Mouse (Mus musculus): ENCODE results near the gene Ciao2b. TPM values are rescaled to one million over a fixed set of nuclear protein-coding genes. Genes with fewer than 3 reads are reported as not detected.

Ciao2b gene
- total RNA-seq, 4 experiments from 2014 or later: 36.1 to 46.5 (median 41.2) TPM

GRCm38 (mm10) chr8:104620765-104621164 is 21.0 kb downstream of the Ciao2b start:
- no peak for DNase-seq (ENCODE audit: low spot score in 2 of 2)

DNA sequence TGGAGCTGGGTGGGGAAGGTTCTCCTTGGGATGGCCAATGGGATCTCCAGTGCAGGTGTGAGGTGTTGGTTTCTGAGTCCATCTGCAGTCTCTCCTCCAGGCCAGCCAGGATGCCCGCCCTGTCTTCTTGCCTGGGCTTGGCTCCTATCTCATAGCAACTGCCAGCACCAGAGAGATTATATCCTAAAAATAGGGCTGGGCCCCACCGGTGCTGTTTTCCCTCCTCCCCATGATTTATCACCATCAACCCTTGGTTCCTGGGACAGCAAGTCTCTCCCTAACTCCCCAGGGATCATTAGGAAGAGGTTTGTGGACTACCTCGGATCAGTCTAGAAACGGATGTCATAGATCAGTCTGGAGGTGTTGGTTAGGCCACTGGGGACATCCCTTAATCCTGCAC is 28.6 kb downstream of the Ciao2b start:
- DNase-seq (ENCODE audit: low spot score in 2 of 2): no peak

GRCm38 (mm10) chr8:104611613-104612012 is 30.2 kb downstream of the Ciao2b start:
- DNase-seq (ENCODE audit: low spot score in 2 of 2): no peak

DNA sequence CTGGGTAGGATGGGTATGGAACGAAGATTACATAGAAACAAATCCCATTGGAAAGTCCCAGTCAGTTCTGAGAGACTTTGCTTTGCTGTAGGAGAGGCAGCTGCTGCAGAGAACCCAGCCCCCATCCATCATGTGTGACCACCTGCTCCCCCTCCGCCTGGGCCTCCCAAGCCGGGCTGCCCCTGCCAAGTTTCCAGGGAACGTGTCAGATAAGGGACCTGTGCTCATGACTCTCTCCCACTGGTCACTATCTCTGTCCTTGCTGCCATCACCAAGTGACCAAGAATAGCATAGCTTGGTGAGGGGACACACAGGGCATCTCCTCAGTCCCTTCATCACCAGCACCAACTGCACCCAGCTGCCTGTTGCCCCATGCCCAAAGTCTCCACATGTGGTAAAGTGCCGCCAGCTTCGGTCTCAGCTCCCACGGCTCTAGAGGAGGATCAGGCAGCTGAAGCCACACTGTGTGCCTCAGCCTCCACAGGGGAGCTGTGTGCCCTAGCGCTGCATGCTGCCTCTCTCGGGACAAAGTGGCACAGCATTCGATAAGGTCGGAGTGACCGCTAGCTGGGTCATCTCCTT is 31.5 kb downstream of the Ciao2b start:
- no peak for DNase-seq (ENCODE audit: low spot score in 2 of 2)

GRCm38 (mm10) chr8:104609222-104609621 is 32.5 kb downstream of the Ciao2b start:
- peak; percentile 48 to 75 for DNase-seq (ENCODE audit: low spot score in 2 of 2)

DNA sequence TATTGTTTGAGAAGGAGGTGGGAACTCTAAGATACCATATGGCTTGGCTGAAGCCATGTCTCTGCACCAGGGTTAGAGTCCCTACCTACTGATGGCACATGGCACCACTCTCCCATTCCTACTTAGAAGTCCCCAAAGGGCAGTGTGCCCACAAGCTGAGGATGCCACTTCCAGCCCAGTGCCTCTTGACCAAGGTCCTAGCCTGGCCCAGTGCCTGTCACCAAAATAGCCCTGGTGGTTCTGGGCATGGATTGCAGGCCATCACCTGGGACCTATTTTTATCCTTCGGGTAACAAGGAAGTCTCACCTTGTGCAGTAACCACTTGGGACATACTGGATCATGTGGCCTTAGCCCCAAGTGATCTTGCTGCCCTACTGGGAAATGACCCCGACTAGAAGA is 33.8 kb downstream of the Ciao2b start:
- DNase-seq (ENCODE audit: low spot score in 2 of 2): peak; percentile 76 to 89

DNA sequence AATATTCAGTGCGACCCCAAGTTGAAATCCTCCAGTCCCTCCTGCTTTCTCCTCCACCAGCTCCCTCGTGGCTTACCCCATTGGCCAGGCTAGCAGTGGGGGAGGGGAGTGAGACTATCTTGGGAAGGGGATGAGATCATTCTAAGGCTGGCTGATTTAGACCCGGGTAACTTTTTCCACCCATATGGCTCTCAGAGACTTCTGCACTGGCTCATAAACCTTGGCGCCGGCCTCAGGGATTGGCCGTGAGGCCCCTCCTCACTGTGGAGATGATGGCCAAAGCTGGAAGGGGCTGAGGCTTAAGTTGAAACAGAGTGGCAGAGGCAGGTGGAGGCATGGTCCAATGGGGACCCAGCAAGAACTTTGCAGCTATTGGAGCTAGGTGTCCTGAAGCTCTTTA is 35.4 kb downstream of the Ciao2b start:
- DNase-seq (ENCODE audit: low spot score in 2 of 2): peak in 1 of 2 experiments; percentile 3

GRCm38 (mm10) chr8:104603245-104603593 is 38.5 kb downstream of the Ciao2b start:
- DNase-seq (ENCODE audit: low spot score in 2 of 2): peak in 1 of 2 experiments; percentile 2

GRCm38 (mm10) chr8:104602468-104603244 is 39.1 kb downstream of the Ciao2b start:
- DNase-seq (ENCODE audit: low spot score in 2 of 2): peak; percentile 69 to 75

GRCm38 (mm10) chr8:104601941-104602371 is 39.8 kb downstream of the Ciao2b start:
- DNase-seq (ENCODE audit: low spot score in 2 of 2): peak in 1 of 2 experiments; percentile 4

DNA sequence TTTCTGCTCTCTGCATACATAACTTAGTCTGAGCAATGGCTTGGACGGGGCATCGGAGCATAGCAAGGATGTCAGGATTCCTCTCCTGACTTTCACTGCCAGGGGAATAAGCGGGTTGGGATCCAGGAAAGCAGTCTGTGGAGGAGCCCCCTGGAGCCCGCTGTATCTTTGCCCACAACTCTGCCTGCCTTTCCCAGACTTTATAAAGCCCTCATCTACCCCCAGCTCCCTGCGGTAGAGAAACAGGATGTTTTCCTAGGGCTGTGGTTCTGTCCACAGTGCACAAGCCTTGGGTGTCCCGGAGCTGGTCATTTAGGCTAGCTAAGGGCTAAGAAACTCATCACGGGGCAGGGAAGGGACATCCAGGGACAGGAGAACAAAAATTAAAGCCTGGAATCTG is 40.4 kb downstream of the Ciao2b start:
- DNase-seq (ENCODE audit: low spot score in 2 of 2): peak in 1 of 2 experiments; percentile 1

GRCm38 (mm10) chr8:104598496-104598895 is 43.3 kb downstream of the Ciao2b start:
- DNase-seq (ENCODE audit: low spot score in 2 of 2): no peak

- DNase-seq (ENCODE audit: low spot score in 2 of 2): no peak
Measured at GRCm38 (mm10) chr8:104597656-104598055, 44.1 kb downstream of the Ciao2b start.

- DNase-seq (ENCODE audit: low spot score in 2 of 2): no peak
Measured at GRCm38 (mm10) chr8:104595773-104596536, 45.8 kb downstream of the Ciao2b start.

DNA sequence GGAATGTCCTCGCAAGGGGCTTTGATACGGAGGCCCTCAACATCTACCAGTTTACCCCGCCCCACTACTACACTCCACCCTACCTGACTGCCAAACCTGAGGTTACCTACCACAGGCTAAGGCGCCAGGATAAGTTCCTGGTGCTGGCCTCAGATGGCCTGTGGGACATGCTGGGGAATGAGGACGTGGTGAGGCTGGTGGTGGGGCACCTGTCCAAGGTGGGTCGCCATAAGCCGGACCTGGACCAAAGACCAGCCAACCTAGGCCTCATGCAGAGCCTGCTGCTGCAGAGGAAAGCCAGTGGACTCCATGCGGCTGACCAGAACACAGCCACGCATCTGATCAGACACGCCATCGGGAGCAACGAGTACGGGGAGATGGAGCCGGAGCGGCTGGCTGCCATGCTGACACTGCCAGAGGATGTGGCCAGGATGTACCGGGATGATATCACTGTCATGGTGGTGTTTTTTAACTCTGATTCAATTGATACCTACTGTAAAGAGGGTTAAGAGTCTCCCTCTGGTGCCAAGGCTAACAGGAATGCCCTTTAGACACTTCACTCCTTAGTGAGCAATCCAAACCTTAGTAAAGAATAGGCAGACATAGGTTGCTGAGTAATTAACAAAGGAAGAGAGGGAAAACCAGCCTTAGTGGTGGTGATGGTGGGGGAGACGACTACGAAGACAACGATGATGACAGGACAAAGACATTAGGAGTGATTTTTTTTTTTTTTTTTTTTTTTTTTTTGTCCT is 47.0 kb downstream of the Ciao2b start:
- no peak for DNase-seq (ENCODE audit: low spot score in 2 of 2)

DNA sequence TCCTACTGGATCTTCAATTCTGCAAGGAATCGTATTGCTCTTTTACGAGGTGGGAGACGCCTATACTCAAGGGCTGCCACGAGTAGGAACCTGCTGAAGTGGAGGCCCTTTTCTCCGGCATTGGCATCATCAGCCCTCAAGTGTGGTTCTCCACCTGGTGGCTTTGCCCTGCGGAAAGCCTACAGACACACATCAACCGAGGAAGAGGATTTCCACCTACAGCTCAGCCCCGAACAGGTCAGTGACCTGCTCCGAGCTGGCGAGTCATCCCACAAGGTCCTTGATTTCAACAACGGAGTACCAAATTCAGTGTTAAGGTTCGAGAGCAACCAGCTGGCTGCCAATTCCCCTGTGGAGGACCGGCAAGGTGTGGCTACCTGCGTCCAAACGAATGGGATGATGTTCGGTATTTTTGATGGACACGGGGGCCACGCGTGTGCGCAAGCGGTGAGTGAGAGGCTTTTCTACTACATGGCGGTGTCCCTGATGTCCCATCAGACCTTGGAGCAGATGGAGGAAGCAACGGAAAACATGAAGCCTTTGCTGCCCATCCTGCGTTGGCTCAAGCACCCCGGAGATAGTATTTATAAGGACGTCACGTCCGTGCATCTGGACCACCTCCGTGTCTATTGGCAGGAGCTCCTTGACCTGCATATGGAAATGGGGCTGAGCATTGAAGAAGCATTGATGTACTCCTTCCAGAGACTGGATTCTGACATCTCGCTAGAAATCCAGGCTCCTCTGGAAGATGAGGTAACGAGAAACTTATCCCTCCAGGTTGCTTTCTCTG is 48.0 kb downstream of the Ciao2b start:
- DNase-seq (ENCODE audit: low spot score in 2 of 2): no peak

DNA sequence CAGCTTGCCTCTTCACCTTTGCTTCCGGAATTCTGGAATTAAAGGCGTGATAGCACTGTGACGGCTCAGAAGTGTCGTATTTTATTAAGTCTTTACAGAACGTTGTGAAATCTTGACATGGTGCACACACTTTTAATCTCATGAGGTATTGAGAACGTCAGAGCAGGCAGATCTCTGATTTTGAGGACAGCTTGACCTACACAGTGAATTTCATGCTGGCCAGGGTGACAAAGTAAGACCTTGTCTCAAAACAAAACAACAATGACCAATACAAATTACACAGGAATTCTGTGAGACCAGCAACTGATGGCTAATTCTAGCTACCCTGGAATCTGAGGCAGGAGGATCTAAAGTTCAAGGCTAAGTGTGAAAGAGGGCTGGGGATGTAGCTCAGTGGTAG is 49.2 kb downstream of the Ciao2b start:
- DNase-seq (ENCODE audit: low spot score in 2 of 2): no peak

DNA sequence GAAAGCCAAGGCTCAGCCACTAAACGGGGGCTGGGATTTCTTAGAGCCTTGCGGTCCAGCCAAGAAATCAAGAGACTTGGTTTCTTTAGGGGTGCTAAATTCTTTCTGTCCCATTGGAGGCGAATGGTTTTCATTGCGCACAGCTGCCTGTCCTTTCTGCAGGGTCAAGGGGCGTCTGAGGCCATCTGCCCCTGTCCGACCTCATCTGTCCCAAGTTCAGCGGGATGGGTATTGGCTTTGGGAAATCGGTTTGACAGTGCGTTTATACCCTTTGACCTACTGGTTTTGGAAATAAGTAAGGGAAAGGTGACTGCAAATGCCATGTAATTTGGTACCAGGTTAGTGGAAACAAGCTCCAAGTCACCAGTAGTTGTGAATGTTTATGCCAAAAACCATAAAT is 49.9 kb downstream of the Ciao2b start:
- DNase-seq (ENCODE audit: low spot score in 2 of 2): no peak

DNA sequence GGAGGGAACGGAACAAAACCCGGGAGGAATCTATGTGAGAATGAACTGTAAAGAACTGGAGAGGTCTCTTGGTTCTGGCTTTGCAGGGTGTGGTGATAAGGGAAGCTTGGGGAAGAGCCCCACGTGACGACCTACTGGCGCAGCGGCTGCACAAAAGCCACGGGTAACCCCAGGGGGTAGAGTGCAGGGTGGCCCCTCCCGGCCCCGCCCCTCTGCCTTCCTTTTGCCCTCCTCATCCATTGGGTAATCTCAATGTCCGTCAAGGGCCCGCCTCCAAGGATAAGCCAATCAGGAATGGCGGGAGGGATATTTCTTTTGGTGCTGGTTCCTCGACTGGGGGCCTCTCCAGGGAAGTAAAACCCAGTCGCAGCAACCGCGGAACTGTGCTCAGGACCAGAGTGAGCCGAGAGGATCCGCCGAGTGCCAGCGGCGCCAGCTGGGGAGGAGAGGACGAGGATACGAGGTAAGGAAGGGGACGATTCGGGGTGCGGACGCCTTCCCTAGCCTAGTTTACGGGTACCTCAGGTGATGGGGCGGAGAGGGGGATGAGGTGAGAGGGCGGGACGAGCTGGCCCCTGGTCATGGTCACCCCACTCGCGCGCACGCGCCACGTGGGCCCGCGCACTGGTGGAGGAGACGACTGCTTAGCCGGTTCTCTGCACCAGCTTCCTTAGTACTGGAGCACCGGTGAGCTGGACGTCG is 50.5 kb downstream of the Ciao2b start, which contains the start of gene Pdp2:
TSS of gene Pdp2 (plus strand) at position 319 of the 702 bp plus-strand sequence.
- DNase-seq (ENCODE audit: low spot score in 2 of 2): peak; percentile 82 to 83

DNA sequence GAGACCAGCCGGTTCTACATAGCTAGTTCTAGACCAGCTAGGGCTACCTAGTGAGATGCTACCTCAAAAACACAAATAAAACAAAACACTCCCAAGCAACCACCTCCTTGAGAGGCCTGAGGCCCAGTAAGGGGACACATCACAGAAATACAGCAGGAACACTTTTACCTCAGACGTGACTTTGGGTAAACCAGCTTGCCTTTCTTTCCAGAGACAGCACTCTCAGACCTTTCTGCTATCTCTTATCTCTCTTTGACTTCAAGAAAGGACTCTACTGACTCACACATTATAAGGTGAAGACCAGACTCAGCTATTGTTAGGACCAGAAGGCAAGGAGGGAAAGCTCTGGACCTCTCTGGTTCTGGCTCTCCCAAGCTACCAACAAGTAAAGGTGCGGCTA is 51.5 kb downstream of the Ciao2b start:
- no peak for DNase-seq (ENCODE audit: low spot score in 2 of 2)
